Mouse (Mus musculus) intestine, embryonic 15.5 days (tissue): Measurements from ENCODE around the gene Pank2. TPM values are rescaled to one million over a fixed set of nuclear protein-coding genes. Genes with fewer than 3 reads are reported as not detected.
"Not testable (repeated sequence)": the region's sequence is repeated elsewhere in the genome, so short reads cannot be mapped to it uniquely, and the experiment has no call there.

ENCODE experiments used
- ATAC-seq: fragments of 200-750 bp; cut with Nextera tagmentation; 2 replicates; pipeline ENCODE4 v1.8.0; 2017; ENCODE audit warnings: moderate TSS enrichment, moderate library complexity
- H3K27ac ChIP-seq: fragments of 300-500 bp; sonication (generic); 2 replicates; pipeline ENCODE4 v1.5.1; 2015; ENCODE audit warnings: mild to moderate bottlenecking, inconsistent platforms
- H3K27me3 ChIP-seq: fragments of 300-500 bp; sonication (generic); replicated peaks from 2 replicates; pipeline ENCODE4 v1.6.1; 2015; ENCODE audit warnings: inconsistent platforms
- H3K36me3 ChIP-seq: fragments of 300-500 bp; sonication (generic); 2 replicates; pipeline ENCODE4 v1.6.1; 2015; ENCODE audit warnings: inconsistent platforms
- H3K4me1 ChIP-seq: fragments of 300-500 bp; sonication (generic); replicated peaks from 2 replicates; pipeline ENCODE4 v1.6.1; 2015; ENCODE audit warnings: inconsistent platforms
- H3K4me2 ChIP-seq: fragments of 300-500 bp; sonication (generic); replicated peaks from 2 replicates; pipeline ENCODE4 v1.6.1; 2015; ENCODE audit warnings: mild to moderate bottlenecking, inconsistent platforms
- H3K4me3 ChIP-seq: fragments of 300-500 bp; sonication (generic); replicated peaks from 2 replicates; pipeline ENCODE4 v1.5.1; 2015; ENCODE audit warnings: inconsistent platforms
- H3K9ac ChIP-seq: fragments of 300-500 bp; sonication (generic); 2 replicates; pipeline ENCODE4 v1.6.1; 2015; ENCODE audit warnings: inconsistent platforms
- H3K9me3 ChIP-seq: fragments of 300-500 bp; sonication (generic); 2 replicates; pipeline ENCODE4 v1.6.1; 2016; ENCODE audit warnings: inconsistent platforms
- WGBS: fragments of 180-500 bp; shearing (Covaris S2); methylation state at CpG from one replicate; pipeline ENCODE4 v1.1.7; 2015; 5-methylcytosine and 5-hydroxymethylcytosine counted together
- polyA plus RNA-seq: library from polyadenylated mRNA; unstranded; fragments of >200 nt; fragmentation: Nextera tagmentation; extraction: Ambion mirVana; gene quantifications from 2 replicates; pipeline ENCODE4 v1.2.1, GENCODE M21; 2015

The Pank2 gene
- polyA plus RNA-seq, 1 experiment from 2014 or later: 35.4 TPM

GRCm38 (mm10) chr2:131305226-131305625, 42.9 kb downstream of the Pank2 start:
- 83% methylated on average over 1 of the region's 1 CpGs for WGBS

GRCm38 (mm10) chr2:131307391-131307790, 45.1 kb downstream of the Pank2 start:
- H3K4me2 ChIP-seq: no peak overlapping the region
- H3K27me3 ChIP-seq: no peaks in the 10 kb centered on the region
- H3K27ac ChIP-seq: no peak overlapping the region
- H3K36me3 ChIP-seq: 0 out of 2 replicates have a peak, but pooled peaks cover 2% of the 10 kb centered on the region
- H3K9ac ChIP-seq: no peak overlapping the region
- H3K4me1 ChIP-seq: no peaks in the 10 kb centered on the region
- WGBS: 86% methylated on average over 5 of the region's 5 CpGs
- H3K4me3 ChIP-seq: no peak overlapping the region
- ATAC-seq: no peak
- H3K9me3 ChIP-seq: no peaks in the 10 kb centered on the region

More at GRCm38 (mm10) chr2:131305226-131305625, 42.9 kb downstream of the Pank2 start:
- H3K4me2 ChIP-seq, H3K27ac ChIP-seq, H3K4me1 ChIP-seq, H3K9me3 ChIP-seq, H3K4me3 ChIP-seq, H3K9ac ChIP-seq, H3K27me3 ChIP-seq, ATAC-seq, H3K36me3 ChIP-seq: not testable (repeated sequence)

- no peak overlapping the region for H3K4me2 ChIP-seq
- H3K4me1 ChIP-seq: no peaks in the 10 kb centered on the region
- H3K27me3 ChIP-seq: no peaks in the 10 kb centered on the region
- H3K9me3 ChIP-seq: no peaks in the 10 kb centered on the region
- no peak for ATAC-seq
- H3K36me3 ChIP-seq: 0 out of 2 replicates have a peak, but pooled peaks cover 2% of the 10 kb centered on the region
- H3K27ac ChIP-seq: no peak overlapping the region
- no peak overlapping the region for H3K4me3 ChIP-seq
- H3K9ac ChIP-seq: no peak overlapping the region
- 90% methylated on average over 2 of the region's 2 CpGs for WGBS
Measured at GRCm38 (mm10) chr2:131307822-131308221, 45.5 kb downstream of the Pank2 start.

- Histone ChIP-seq H3K36me3 (no peaks in the 10 kb centered on the region), H3K9me3 (no peaks in the 10 kb centered on the region), H3K4me2 (no peak overlapping the region), H3K4me3 (no peak overlapping the region), H3K4me1 (no peaks in the 10 kb centered on the region), H3K27ac (no peak overlapping the region), H3K9ac (no peak overlapping the region), H3K27me3 (no peaks in the 10 kb centered on the region)
- 54% methylated on average over 6 of the region's 6 CpGs for WGBS
- no peak for ATAC-seq
Measured at GRCm38 (mm10) chr2:131309296-131309695, 47.0 kb downstream of the Pank2 start.

- no peak for ATAC-seq
- WGBS: 78% methylated on average over 2 of the region's 2 CpGs
Measured at GRCm38 (mm10) chr2:131316167-131316566, 53.9 kb downstream of the Pank2 start.

GRCm38 (mm10) chr2:131319401-131319800, 57.1 kb downstream of the Pank2 start:
- ATAC-seq: no peak
- Histone ChIP-seq H3K27me3 (no peaks in the 10 kb centered on the region), H3K4me2 (no peak overlapping the region), H3K4me3 (no peak overlapping the region), H3K9me3 (no peaks in the 10 kb centered on the region), H3K9ac (no peak overlapping the region), H3K36me3 (no peaks in the 10 kb centered on the region), H3K4me1 (no peaks in the 10 kb centered on the region), H3K27ac (no peak overlapping the region)
- 89% methylated on average over 6 of the region's 6 CpGs for WGBS

More at GRCm38 (mm10) chr2:131316167-131316566, 53.9 kb downstream of the Pank2 start:
- Histone ChIP-seq H3K4me1 (no peaks in the 10 kb centered on the region), H3K36me3 (no peaks in the 10 kb centered on the region), H3K4me3 (no peak overlapping the region), H3K4me2 (no peak overlapping the region), H3K9me3 (no peaks in the 10 kb centered on the region), H3K27me3 (no peaks in the 10 kb centered on the region), H3K9ac (no peak overlapping the region), H3K27ac (no peak overlapping the region)

GRCm38 (mm10) chr2:131321192-131321591, 58.9 kb downstream of the Pank2 start:
- not testable (repeated sequence) for ATAC-seq, H3K9me3 ChIP-seq, H3K9ac ChIP-seq, H3K4me1 ChIP-seq, H3K27ac ChIP-seq, H3K27me3 ChIP-seq, H3K36me3 ChIP-seq, H3K4me3 ChIP-seq, H3K4me2 ChIP-seq
- WGBS: 53% methylated on average over 3 of the region's 3 CpGs

- no peaks in the 10 kb centered on the region for H3K36me3 ChIP-seq
- no peak overlapping the region for H3K4me2 ChIP-seq
- no peak overlapping the region for H3K27ac ChIP-seq
- no peak overlapping the region for H3K9ac ChIP-seq
- WGBS: 63% methylated on average over 1 of the region's 1 CpGs
- H3K4me3 ChIP-seq: no peak overlapping the region
- H3K9me3 ChIP-seq: no peaks in the 10 kb centered on the region
- no peaks in the 10 kb centered on the region for H3K4me1 ChIP-seq
- no peaks in the 10 kb centered on the region for H3K27me3 ChIP-seq
- ATAC-seq: no peak
Measured at GRCm38 (mm10) chr2:131323675-131324074, 61.4 kb downstream of the Pank2 start.

GRCm38 (mm10) chr2:131326044-131326443, 63.7 kb downstream of the Pank2 start:
- H3K9ac ChIP-seq: no peak overlapping the region
- no peaks in the 10 kb centered on the region for H3K4me1 ChIP-seq
- H3K9me3 ChIP-seq: no peaks in the 10 kb centered on the region
- H3K4me2 ChIP-seq: no peak overlapping the region
- H3K27me3 ChIP-seq: no peaks in the 10 kb centered on the region
- H3K27ac ChIP-seq: no peak overlapping the region
- 53% methylated on average over 3 of the region's 3 CpGs for WGBS
- ATAC-seq: no peak
- H3K36me3 ChIP-seq: no peaks in the 10 kb centered on the region
- no peak overlapping the region for H3K4me3 ChIP-seq

- Histone ChIP-seq H3K4me3 (no peak overlapping the region), H3K27ac (no peak overlapping the region), H3K9ac (no peak overlapping the region), H3K36me3 (no peaks in the 10 kb centered on the region), H3K4me2 (no peak overlapping the region), H3K9me3 (no peaks in the 10 kb centered on the region), H3K27me3 (no peaks in the 10 kb centered on the region), H3K4me1 (no peaks in the 10 kb centered on the region)
- no peak for ATAC-seq
- 84% methylated on average over 1 of the region's 1 CpGs for WGBS
Measured at GRCm38 (mm10) chr2:131328981-131329380, 66.7 kb downstream of the Pank2 start.

- Histone ChIP-seq H3K4me2 (no peak overlapping the region), H3K4me1 (no peaks in the 10 kb centered on the region), H3K4me3 (no peak overlapping the region), H3K27ac (no peak overlapping the region), H3K9ac (no peak overlapping the region), H3K36me3 (no peaks in the 10 kb centered on the region), H3K27me3 (no peaks in the 10 kb centered on the region), H3K9me3 (no peaks in the 10 kb centered on the region)
- WGBS: 88% methylated on average over 3 of the region's 3 CpGs
- no peak for ATAC-seq
Measured at GRCm38 (mm10) chr2:131330548-131330947, 68.3 kb downstream of the Pank2 start.

- H3K4me3 ChIP-seq: no peak overlapping the region
- no peak for ATAC-seq
- H3K27me3 ChIP-seq: no peaks in the 10 kb centered on the region
- H3K4me2 ChIP-seq: no peak overlapping the region
- H3K9ac ChIP-seq: no peak overlapping the region
- no peaks in the 10 kb centered on the region for H3K36me3 ChIP-seq
- no peak overlapping the region for H3K27ac ChIP-seq
- WGBS: 83% methylated on average over 6 of the region's 6 CpGs
- H3K4me1 ChIP-seq: no peaks in the 10 kb centered on the region
- no peaks in the 10 kb centered on the region for H3K9me3 ChIP-seq
Measured at GRCm38 (mm10) chr2:131337602-131338001, 75.3 kb downstream of the Pank2 start.

GRCm38 (mm10) chr2:131344449-131344848, 82.2 kb downstream of the Pank2 start:
- Histone ChIP-seq H3K27ac (no peak overlapping the region), H3K27me3 (no peaks in the 10 kb centered on the region), H3K9me3 (no peaks in the 10 kb centered on the region), H3K4me3 (no peak overlapping the region), H3K9ac (no peak overlapping the region), H3K36me3 (no peaks in the 10 kb centered on the region), H3K4me1 (no peaks in the 10 kb centered on the region), H3K4me2 (no peak overlapping the region)
- WGBS: 85% methylated on average over 3 of the region's 3 CpGs
- no peak for ATAC-seq
